Mouse (Mus musculus) liver, embryonic 13.5 days (tissue): Measurements from ENCODE around the gene Cse1l. TPM values are rescaled to one million over a fixed set of nuclear protein-coding genes. Genes with fewer than 3 reads are reported as not detected.
A peak's percentile ranks its signal among the peaks of the same experiment; 100 is the strongest.

Source experiments
- ATAC-seq: fragments of 200-750 bp; cut with Nextera tagmentation; 2 replicates; pipeline ENCODE4 v1.8.0; 2017; ENCODE audit warnings: low read depth, mild to moderate bottlenecking, moderate number of reproducible peaks, moderate library complexity
- DNase-seq: peaks from one replicate; pipeline ENCODE4 v3.0.0; 2022
- H3K27ac ChIP-seq: fragments of 300-500 bp; sonication (generic); 2 replicates; pipeline ENCODE4 v1.5.1; 2015; ENCODE audit warnings: moderate library complexity, mild to moderate bottlenecking, inconsistent platforms
- H3K27me3 ChIP-seq: fragments of 300-500 bp; sonication (generic); 2 replicates; pipeline ENCODE4 v1.6.1; 2015; ENCODE audit warnings: mild to moderate bottlenecking, inconsistent platforms
- H3K36me3 ChIP-seq: fragments of 300-500 bp; sonication (generic); 2 replicates; pipeline ENCODE4 v1.6.1; 2015; ENCODE audit warnings: mild to moderate bottlenecking, inconsistent platforms
- H3K4me1 ChIP-seq: fragments of 300-500 bp; sonication (generic); replicated peaks from 2 replicates; pipeline ENCODE4 v1.6.1; 2015; ENCODE audit warnings: inconsistent platforms
- H3K4me2 ChIP-seq: fragments of 300-500 bp; sonication (generic); 2 replicates; pipeline ENCODE4 v1.6.1; 2015; ENCODE audit warnings: inconsistent platforms, mild to moderate bottlenecking, moderate library complexity
- H3K4me3 ChIP-seq: fragments of 300-500 bp; sonication (generic); replicated peaks from 2 replicates; pipeline ENCODE4 v1.5.1; 2015; ENCODE audit warnings: mild to moderate bottlenecking, inconsistent platforms
- H3K9ac ChIP-seq: fragments of 300-500 bp; sonication (generic); 2 replicates; pipeline ENCODE4 v1.6.1; 2015; ENCODE audit warnings: mild to moderate bottlenecking, inconsistent platforms
- H3K9me3 ChIP-seq: fragments of 300-500 bp; sonication (generic); replicated peaks from 2 replicates; pipeline ENCODE4 v1.6.1; 2016; ENCODE audit warnings: inconsistent platforms
- WGBS: fragments of 180-500 bp; shearing (Covaris S2); methylation state at CpG from one replicate; pipeline ENCODE4 v1.1.7; 2015; ENCODE audit not compliant: insufficient replicate concordance; 5-methylcytosine and 5-hydroxymethylcytosine counted together
- polyA plus RNA-seq: library from polyadenylated mRNA; unstranded; fragments of >200 nt; fragmentation: Nextera tagmentation; extraction: Ambion mirVana; gene quantifications from 2 replicates; pipeline ENCODE4 v1.2.1, GENCODE M21; 2015

The Cse1l gene
- polyA plus RNA-seq, 1 experiment from 2014 or later: 69.3 TPM

DNA sequence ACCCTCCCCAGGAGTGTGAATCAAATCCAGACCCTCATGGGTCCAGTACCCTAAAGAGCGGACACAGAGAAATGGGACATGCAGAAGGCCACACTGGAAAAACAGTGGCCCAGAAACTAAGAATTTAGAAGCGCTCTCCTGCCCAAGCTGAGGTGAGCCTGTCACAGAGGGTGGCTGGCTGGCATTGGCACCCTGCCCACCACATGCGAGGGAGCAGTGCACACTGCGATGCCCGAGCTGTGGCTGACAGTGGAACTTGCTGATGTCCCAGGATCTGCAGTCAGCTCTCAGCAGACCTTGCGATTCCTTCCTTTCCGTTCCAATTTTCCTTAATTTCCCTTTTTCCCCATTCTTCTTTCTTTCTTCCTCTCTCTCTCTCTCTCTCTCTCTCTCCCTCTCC is 20.8 kb upstream of the Cse1l start:
- no peak for ATAC-seq
- no peak overlapping the region for H3K27ac ChIP-seq

DNA sequence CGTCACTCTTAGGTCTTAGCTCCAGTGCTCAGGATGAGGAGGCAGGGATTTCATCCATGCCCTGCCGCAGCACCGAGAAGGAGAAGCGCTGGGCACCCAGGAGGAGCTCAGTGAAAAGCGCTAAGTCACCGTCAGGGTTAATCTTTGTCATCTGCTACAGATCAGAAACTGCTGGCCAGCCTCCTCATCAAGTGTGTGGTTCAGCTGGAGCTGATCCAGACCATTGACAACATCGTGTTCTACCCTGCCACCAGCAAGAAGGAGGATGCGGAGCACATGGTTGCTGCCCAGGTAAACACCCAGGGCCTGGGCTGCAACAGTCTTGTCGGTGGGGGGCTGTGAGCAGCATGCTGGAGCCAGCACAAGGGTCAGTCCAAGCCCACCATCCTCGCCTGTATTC is 20.2 kb upstream of the Cse1l start:
- no peak for DNase-seq
- Histone ChIP-seq H3K4me2 (no peak overlapping the region), H3K4me3 (no peak overlapping the region), H3K27ac (no peak overlapping the region), H3K4me1 (no peaks in the 10 kb centered on the region), H3K9me3 (no peaks in the 10 kb centered on the region), H3K27me3 (no peaks in the 10 kb centered on the region), H3K9ac (no peak overlapping the region), H3K36me3 (peaks cover 69% of the 10 kb centered on the region)
- no peak for ATAC-seq
- 68% methylated on average over 10 of the region's 10 CpGs for WGBS

More for the DNA sequence above, 20.8 kb upstream of the Cse1l start:
- peaks cover 64% of the 10 kb centered on the region for H3K36me3 ChIP-seq
- no peaks in the 10 kb centered on the region for H3K9me3 ChIP-seq
- H3K4me1 ChIP-seq: no peaks in the 10 kb centered on the region
- WGBS: 90% methylated on average over 7 of the region's 7 CpGs
- H3K27me3 ChIP-seq: no peaks in the 10 kb centered on the region
- H3K9ac ChIP-seq: no peak overlapping the region
- no peak overlapping the region for H3K4me2 ChIP-seq
- no peak overlapping the region for H3K4me3 ChIP-seq
- no peak for DNase-seq

DNA sequence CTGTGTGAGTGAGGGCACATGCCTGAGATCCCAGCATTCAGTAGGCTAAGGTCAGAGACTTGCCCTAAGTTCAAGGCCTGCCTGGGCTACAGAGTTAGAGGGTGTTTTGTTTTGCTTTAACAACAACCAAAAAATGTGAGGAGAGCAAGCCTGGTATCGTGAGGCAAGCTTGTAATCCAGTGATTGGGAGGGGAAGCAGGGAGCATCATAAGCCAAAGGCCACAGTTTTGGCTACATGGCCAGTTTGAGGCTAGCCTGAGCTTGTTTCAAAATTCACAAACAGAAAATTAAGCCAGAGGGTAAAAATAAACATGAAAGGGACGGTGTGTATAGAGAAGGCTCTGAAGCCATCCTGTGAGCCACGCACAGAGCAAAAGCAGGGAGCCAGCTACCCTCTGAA is 19.6 kb upstream of the Cse1l start:
- H3K4me2 ChIP-seq: no peak overlapping the region
- H3K27me3 ChIP-seq: no peaks in the 10 kb centered on the region
- H3K4me1 ChIP-seq: no peaks in the 10 kb centered on the region
- no peak overlapping the region for H3K27ac ChIP-seq
- H3K36me3 ChIP-seq: peaks cover 68% of the 10 kb centered on the region
- H3K9me3 ChIP-seq: no peaks in the 10 kb centered on the region
- DNase-seq: no peak
- WGBS: 83% methylated on average over 3 of the region's 3 CpGs
- ATAC-seq: no peak
- H3K9ac ChIP-seq: no peak overlapping the region
- no peak overlapping the region for H3K4me3 ChIP-seq

DNA sequence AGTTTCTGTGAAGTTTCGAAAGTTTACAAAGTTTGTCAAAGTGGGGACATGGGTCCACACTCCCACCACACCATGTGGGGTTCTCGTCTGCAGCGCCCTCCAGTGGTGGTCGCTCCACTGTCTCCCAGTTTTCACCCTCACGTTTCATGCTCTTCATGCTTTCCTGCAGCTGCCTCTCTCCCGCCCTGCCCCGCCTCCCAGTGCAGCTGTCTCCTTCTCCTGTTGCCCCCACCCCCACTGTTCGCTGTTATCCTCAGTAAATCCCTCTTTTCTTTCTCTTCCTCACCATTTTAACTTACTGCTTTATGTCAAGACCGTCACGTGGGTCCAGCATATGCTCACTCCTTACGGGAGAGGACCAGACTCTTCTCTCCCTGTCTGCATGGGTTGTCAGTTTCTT is 18.0 kb upstream of the Cse1l start:
- no peak overlapping the region for H3K27ac ChIP-seq
- no peaks in the 10 kb centered on the region for H3K9me3 ChIP-seq
- WGBS: 46% methylated on average over 11 of the region's 11 CpGs
- ATAC-seq: no peak
- no peak overlapping the region for H3K4me3 ChIP-seq
- H3K4me1 ChIP-seq: no peaks in the 10 kb centered on the region
- peaks cover 69% of the 10 kb centered on the region for H3K36me3 ChIP-seq
- no peaks in the 10 kb centered on the region for H3K27me3 ChIP-seq
- no peak for DNase-seq
- no peak overlapping the region for H3K4me2 ChIP-seq
- no peak overlapping the region for H3K9ac ChIP-seq

DNA sequence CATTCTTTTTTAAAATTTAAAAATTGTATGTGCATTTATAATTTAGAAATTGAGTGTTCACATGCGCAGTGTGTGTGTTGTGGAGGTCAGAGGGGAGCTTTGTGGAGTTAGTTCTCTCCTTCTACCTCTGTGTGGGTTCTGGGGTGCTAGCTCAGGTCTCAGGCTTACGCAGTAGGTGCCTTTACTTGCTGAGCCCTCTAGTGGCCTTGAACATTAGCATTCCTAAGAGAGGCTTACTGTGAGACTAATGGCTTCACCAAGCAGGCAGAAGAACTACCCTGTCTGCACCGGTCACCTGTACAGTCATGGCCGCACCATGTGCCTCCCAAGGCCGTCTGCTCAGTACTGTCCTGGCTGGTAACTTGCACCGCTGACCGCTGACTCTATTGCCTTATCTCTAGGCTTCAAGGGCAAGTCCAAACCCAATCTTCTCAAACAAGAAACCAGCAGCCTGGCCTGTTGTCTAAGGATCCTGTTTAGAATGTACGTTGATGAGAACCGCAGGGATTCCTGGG is 14.4 kb upstream of the Cse1l start:
- Histone ChIP-seq H3K9ac (no peak overlapping the region), H3K4me1 (no peaks in the 10 kb centered on the region), H3K9me3 (no peaks in the 10 kb centered on the region), H3K4me2 (no peak overlapping the region), H3K27me3 (no peaks in the 10 kb centered on the region), H3K4me3 (no peak overlapping the region), H3K27ac (no peak overlapping the region), H3K36me3 (peaks cover 71% of the 10 kb centered on the region)
- 80% methylated on average over 9 of the region's 9 CpGs for WGBS
- no peak for DNase-seq
- no peak for ATAC-seq

DNA sequence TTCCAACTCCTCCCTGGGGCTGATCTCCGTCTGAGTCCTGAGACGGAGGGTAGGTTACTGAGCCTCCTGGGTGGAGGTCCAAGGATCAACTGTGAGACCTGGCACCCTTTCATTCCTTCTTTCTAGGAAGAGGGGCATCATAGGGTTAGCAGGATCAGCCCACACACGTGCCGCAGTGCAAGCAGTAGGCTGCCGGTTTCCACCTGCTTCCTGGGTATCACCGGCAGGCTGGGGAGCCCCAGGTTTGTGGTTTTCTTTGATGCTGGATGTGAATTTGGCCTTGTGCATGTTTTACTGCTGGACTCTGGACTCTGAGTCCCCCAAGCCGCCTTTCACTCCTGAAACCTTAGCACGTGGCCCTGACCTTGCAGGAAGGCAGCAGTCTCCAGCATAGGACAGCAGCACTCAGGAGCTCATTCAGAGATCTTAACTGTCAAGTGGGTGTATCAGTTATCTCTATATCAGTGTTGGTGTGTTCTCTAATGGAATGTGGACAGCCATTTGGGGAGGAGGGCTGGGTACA is 13.6 kb upstream of the Cse1l start:
- H3K9ac ChIP-seq: no peak overlapping the region
- WGBS: 80% methylated on average over 8 of the region's 8 CpGs
- H3K4me2 ChIP-seq: no peak overlapping the region
- DNase-seq (no peak), ATAC-seq (no peak)
- H3K27ac ChIP-seq: no peak overlapping the region
- H3K4me3 ChIP-seq: no peak overlapping the region
- no peaks in the 10 kb centered on the region for H3K9me3 ChIP-seq
- no peaks in the 10 kb centered on the region for H3K27me3 ChIP-seq
- peaks cover 67% of the 10 kb centered on the region for H3K36me3 ChIP-seq
- H3K4me1 ChIP-seq: no peaks in the 10 kb centered on the region

DNA sequence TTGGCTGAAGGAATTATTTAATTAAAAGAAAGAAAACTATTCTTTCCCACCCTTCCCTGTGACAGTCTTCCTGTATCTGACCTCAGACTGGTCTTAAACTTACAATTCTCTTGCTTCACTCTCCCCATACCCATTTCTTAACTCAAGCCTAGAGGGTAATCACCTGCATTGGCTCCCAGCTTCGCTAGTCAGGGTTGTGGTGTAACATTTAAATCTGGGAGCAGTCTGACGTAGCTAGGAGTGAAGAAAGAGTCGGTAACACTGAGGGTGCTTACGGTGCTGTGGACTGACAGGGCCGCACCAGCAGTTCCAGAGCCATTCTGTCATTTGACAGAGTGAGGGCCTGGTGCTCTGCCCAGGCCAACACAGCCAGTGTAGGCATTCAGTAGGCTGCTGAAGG is 12.8 kb upstream of the Cse1l start:
- DNase-seq (no peak), ATAC-seq (no peak)
- no peaks in the 10 kb centered on the region for H3K4me1 ChIP-seq
- 84% methylated on average over 5 of the region's 5 CpGs for WGBS
- no peaks in the 10 kb centered on the region for H3K9me3 ChIP-seq
- H3K36me3 ChIP-seq: peaks cover 67% of the 10 kb centered on the region
- H3K9ac ChIP-seq: no peak overlapping the region
- H3K27ac ChIP-seq: no peak overlapping the region
- no peak overlapping the region for H3K4me2 ChIP-seq
- no peak overlapping the region for H3K4me3 ChIP-seq
- no peaks in the 10 kb centered on the region for H3K27me3 ChIP-seq

DNA sequence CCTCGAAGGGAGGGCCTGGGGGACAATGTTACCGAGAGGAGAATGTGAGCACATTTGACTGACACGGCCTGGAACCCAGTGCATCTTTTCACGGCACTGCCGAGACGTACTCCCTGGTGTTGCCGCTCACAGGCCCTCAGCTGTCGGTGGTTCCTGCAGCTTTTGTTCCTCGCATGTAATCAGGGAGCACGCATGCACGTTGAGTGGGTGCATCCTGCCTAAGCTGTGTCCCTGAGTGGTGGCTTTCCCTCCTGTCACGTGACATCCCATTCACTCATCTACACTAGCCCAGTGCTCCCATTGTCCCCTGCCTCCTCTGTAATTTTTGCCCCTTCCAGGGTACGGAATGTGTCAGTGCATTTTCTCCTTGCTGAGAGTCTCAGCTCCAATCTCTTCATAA is 9.5 kb upstream of the Cse1l start:
- H3K9ac ChIP-seq: no peak overlapping the region
- H3K9me3 ChIP-seq: no peaks in the 10 kb centered on the region
- no peak overlapping the region for H3K4me3 ChIP-seq
- H3K27ac ChIP-seq: no peak overlapping the region
- ATAC-seq: no peak
- peaks cover 46% of the 10 kb centered on the region for H3K36me3 ChIP-seq
- WGBS: 79% methylated on average over 13 of the region's 13 CpGs
- DNase-seq: no peak
- no peak overlapping the region for H3K4me2 ChIP-seq
- peaks cover 6% of the 10 kb centered on the region; the same call in 1 of the 2 replicates for H3K4me1 ChIP-seq
- H3K27me3 ChIP-seq: no peaks in the 10 kb centered on the region

DNA sequence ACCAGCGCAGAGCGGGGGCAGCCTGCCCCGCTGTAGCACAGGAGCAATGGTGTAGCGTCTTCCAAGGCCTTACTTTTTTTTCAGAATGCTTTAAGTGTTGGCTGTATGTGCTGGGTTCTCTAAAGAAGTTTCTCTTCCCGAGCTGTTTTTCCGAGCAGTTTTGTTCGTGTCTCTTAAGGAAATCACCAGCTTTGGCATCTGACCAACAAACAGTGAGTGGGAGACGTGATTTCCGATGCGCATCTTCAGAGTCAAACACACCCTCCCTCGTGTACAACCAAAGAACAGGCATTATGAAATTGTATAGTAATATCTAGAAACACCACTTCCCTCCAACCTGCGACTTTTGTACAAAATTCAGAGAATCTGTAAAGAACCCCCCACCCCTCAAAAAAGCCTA is 8.9 kb upstream of the Cse1l start:
- H3K4me1 ChIP-seq: peaks cover 6% of the 10 kb centered on the region; the same call in 1 of the 2 replicates
- H3K36me3 ChIP-seq: peaks cover 40% of the 10 kb centered on the region
- H3K27ac ChIP-seq: no peak overlapping the region
- H3K4me3 ChIP-seq: no peak overlapping the region
- 82% methylated on average over 12 of the region's 12 CpGs for WGBS
- H3K9ac ChIP-seq: no peak overlapping the region
- H3K27me3 ChIP-seq: no peaks in the 10 kb centered on the region
- ATAC-seq: no peak
- no peak overlapping the region for H3K4me2 ChIP-seq
- no peaks in the 10 kb centered on the region for H3K9me3 ChIP-seq
- DNase-seq: no peak

DNA sequence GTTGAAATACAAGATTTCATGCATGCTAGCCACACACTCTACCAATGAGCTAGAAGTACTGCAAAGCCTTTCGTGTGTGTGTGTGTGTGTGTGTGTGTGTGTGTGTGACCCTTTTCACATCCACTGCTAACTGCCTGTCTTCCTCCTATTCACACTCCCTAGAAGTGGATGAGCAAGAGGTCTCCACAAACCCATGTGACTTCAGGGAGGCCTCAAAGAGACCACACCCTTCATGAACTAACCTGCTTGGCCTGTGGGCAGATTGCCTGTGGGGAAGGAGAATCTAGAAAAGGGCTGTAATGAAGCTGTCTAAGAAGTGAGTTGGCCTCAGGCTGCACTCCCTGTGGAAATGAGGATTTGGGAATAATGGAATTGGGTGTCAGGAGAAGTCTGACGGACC is 6.7 kb upstream of the Cse1l start:
- Histone ChIP-seq H3K4me1 (peaks cover 15% of the 10 kb centered on the region), H3K4me2 (no peak overlapping the region), H3K36me3 (peaks cover 20% of the 10 kb centered on the region), H3K4me3 (no peak overlapping the region), H3K9ac (no peak overlapping the region), H3K9me3 (no peaks in the 10 kb centered on the region), H3K27ac (no peak overlapping the region), H3K27me3 (no peaks in the 10 kb centered on the region)
- 0 out of 2 replicates have a peak, but pooled peaks have one; percentile 27 for ATAC-seq
- DNase-seq: no peak
- WGBS: 70% methylated on average over 2 of the region's 2 CpGs

DNA sequence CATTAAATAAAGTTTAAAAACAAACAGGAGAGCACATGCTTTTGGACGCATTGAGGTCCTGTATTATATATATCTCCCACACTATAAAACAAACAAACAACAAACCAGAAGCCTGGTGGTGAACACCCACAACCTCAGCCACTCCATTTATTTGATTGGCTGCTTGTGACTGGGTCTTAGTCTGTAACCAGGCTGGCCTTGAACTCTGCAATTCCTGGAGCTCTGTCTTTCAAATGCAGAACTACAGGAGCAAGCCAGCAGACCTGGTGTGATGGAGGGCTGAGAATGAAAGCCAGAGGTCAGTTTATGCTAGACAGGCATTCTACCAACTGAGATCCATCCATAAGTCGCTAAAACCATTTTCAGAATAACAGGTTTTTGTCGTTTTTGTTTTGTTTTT is 6.1 kb upstream of the Cse1l start:
- DNase-seq (no peak), ATAC-seq (no peak)
- peaks cover 14% of the 10 kb centered on the region for H3K36me3 ChIP-seq
- peaks cover 15% of the 10 kb centered on the region for H3K4me1 ChIP-seq
- no peaks in the 10 kb centered on the region for H3K27me3 ChIP-seq
- H3K9ac ChIP-seq: no peak overlapping the region
- no peak overlapping the region for H3K27ac ChIP-seq
- H3K9me3 ChIP-seq: no peaks in the 10 kb centered on the region
- no peak overlapping the region for H3K4me3 ChIP-seq
- no peak overlapping the region for H3K4me2 ChIP-seq
- WGBS: 65% methylated on average over 3 of the region's 3 CpGs

DNA sequence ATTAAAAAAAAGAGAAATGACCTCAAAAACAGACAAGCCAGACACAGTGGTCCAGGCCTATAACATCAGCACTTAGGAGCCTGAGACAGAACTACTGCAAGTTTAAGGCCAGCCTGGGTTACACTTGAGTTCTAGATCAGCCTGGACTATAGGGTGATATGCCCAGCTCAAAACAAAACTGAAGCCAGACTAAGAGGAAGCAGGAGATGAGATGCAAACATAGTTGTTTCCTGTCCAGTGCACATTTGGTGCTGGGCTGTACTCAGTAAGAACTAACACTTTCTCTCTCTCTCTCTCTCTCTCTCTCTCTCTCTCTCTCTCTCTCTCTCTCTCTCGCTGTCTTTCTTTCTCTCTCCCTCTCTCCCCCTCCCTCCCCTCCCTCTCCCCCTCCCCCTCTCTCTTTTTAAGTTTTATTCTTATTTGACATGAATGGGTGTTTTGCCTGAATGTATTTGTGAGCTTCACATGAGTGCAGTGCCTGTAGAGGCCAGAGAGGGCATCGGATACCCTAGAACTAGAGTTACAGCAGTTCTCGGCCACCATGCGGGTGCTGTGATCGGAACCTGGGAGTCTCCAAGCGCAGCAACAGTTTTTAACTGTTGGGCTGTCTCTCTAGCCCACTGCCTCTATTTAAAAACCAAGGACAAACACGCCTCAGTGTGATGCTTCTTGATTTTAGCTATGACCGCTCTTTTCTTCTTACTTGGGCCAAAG is 4.9 kb upstream of the Cse1l start:
- WGBS: 75% methylated on average over 8 of the region's 8 CpGs
- H3K4me3 ChIP-seq: no peak overlapping the region
- H3K4me1 ChIP-seq: peaks cover 23% of the 10 kb centered on the region
- H3K9me3 ChIP-seq: no peaks in the 10 kb centered on the region
- no peak overlapping the region for H3K9ac ChIP-seq
- ATAC-seq (no peak), DNase-seq (no peak)
- H3K27me3 ChIP-seq: no peaks in the 10 kb centered on the region
- 0 out of 2 replicates have a peak, but pooled peaks cover 6% of the 10 kb centered on the region for H3K36me3 ChIP-seq
- no peak overlapping the region for H3K4me2 ChIP-seq
- H3K27ac ChIP-seq: no peak overlapping the region
